Mouse (Mus musculus): ENCODE results near the gene Gm42742. TPM values are rescaled to one million over a fixed set of nuclear protein-coding genes. Genes with fewer than 3 reads are reported as not detected.
A peak's percentile ranks its signal among the peaks of the same experiment; 100 is the strongest.

The Gm42742 gene
- total and polyA plus RNA-seq, 3 experiments: 13.8 to 27.2 TPM; not detected in 1

GRCm38 (mm10) chr7:126967361-126967760 is 53.5 kb downstream of the Gm42742 start:
- H3K79me2 ChIP-seq (ENCODE audit: control insufficient read depth, insufficient read depth, low read length, poor library complexity): no peaks in the 10 kb centered on the region
- no peaks in the 10 kb centered on the region for H3K27me3 ChIP-seq (ENCODE audit: control insufficient read depth in 1 of 2, insufficient read depth in 2 of 2, low read length in 2 of 2)
- no peak overlapping the region for H3K27ac ChIP-seq (ENCODE audit: control insufficient read depth, low read depth, low read length)
- H3K36me3 ChIP-seq (ENCODE audit: control insufficient read depth in 1 of 2, insufficient read depth in 2 of 2, low read length in 2 of 2): no peaks in the 10 kb centered on the region; a peak in 1 of 4 replicates
- H3K9me3 ChIP-seq (replicated peaks; ENCODE audit: insufficient read depth, low read length): no peaks in the 10 kb centered on the region
- no peak overlapping the region for H3K4me3 ChIP-seq (ENCODE audit: control insufficient read depth in 1 of 2, insufficient read depth in 1 of 2, low read depth in 2 of 2, low read length in 2 of 2)
- DNase-seq (ENCODE audit: low read depth, low spot score): no peak
- no peak for TF ChIP-seq POLR2AphosphoS5 (IDR thresholded peaks at IDR 0.05; ENCODE audit: borderline replicate concordance, low read depth, low read length)
- no peak for TF ChIP-seq POLR2AphosphoS2 (IDR thresholded peaks at IDR 0.05; ENCODE audit: low read length)
- no peak for TF ChIP-seq NELFE (IDR thresholded peaks at IDR 0.05; ENCODE audit: low read depth, low read length)
- no peak overlapping the region for H3K9ac ChIP-seq (ENCODE audit: control insufficient read depth, low read depth, low read length, poor library complexity, severe bottlenecking)
- no peaks in the 10 kb centered on the region for H3K4me1 ChIP-seq (ENCODE audit: control insufficient read depth in 1 of 2, insufficient read depth in 2 of 2, low read length in 2 of 2)

GRCm38 (mm10) chr7:126965568-126965967 is 55.3 kb downstream of the Gm42742 start:
- Histone ChIP-seq H3K4me3 (ENCODE audit: control insufficient read depth in 1 of 2, insufficient read depth in 1 of 2, low read depth in 2 of 2, low read length in 2 of 2) (no peak overlapping the region), H3K27ac (ENCODE audit: control insufficient read depth, low read depth, low read length) (no peak overlapping the region), H3K9ac (ENCODE audit: control insufficient read depth, low read depth, low read length, poor library complexity, severe bottlenecking) (no peak overlapping the region), H3K4me1 (ENCODE audit: control insufficient read depth in 1 of 2, insufficient read depth in 2 of 2, low read length in 2 of 2) (no peaks in the 10 kb centered on the region), H3K36me3 (ENCODE audit: control insufficient read depth in 1 of 2, insufficient read depth in 2 of 2, low read length in 2 of 2) (no peaks in the 10 kb centered on the region; a peak in 1 of 4 replicates), H3K27me3 (ENCODE audit: control insufficient read depth in 1 of 2, insufficient read depth in 2 of 2, low read length in 2 of 2) (no peaks in the 10 kb centered on the region), H3K79me2 (ENCODE audit: control insufficient read depth, insufficient read depth, low read length, poor library complexity) (no peaks in the 10 kb centered on the region), H3K9me3 (replicated peaks; ENCODE audit: insufficient read depth, low read length) (no peaks in the 10 kb centered on the region)
- TF ChIP-seq SIN3A (IDR thresholded peaks at IDR 0.05; ENCODE audit: low read length) (no peak), RAD21 (IDR thresholded peaks at IDR 0.05; ENCODE audit: low read depth, low read length) (no peak), POLR2AphosphoS5 (IDR thresholded peaks at IDR 0.05; ENCODE audit: borderline replicate concordance, low read depth, low read length) (no peak), POLR2A (IDR thresholded peaks at IDR 0.05; ENCODE audit: control insufficient read depth in 1 of 2, insufficient read depth in 1 of 2, low read depth in 1 of 2, low read length in 2 of 2, poor library complexity in 1 of 2) (no peak), KAT2A (conservative IDR thresholded peaks at IDR 0.05; ENCODE audit: low read depth, low read length) (no peak), UBTF (IDR thresholded peaks at IDR 0.05; ENCODE audit: borderline replicate concordance, insufficient read depth, low read depth, low read length) (no peak), NRF1 (IDR thresholded peaks at IDR 0.05; ENCODE audit: insufficient read depth, low read depth, low read length, poor library complexity, severe bottlenecking) (no peak), SMC3 (IDR thresholded peaks at IDR 0.05; ENCODE audit: low read depth, low read length) (no peak), GATA1 (IDR thresholded peaks at IDR 0.05; ENCODE audit: low read depth, low read length) (no peak), TCF12 (IDR thresholded peaks at IDR 0.05; ENCODE audit: low read depth, low read length) (no peak), MYB (IDR thresholded peaks at IDR 0.05; ENCODE audit: low read depth, low read length) (no peak), USF2 (IDR thresholded peaks at IDR 0.05; ENCODE audit: borderline replicate concordance in 1 of 2, insufficient read depth in 1 of 2, low read depth in 1 of 2, low read length in 2 of 2) (no peak), TBP (IDR thresholded peaks at IDR 0.05; ENCODE audit: low read depth, low read length) (no peak), MYC (IDR thresholded peaks at IDR 0.05; ENCODE audit: low read depth, low read length) (no peak), CHD1 (IDR thresholded peaks at IDR 0.05; ENCODE audit: low read depth, low read length) (no peak)
- DNase-seq (ENCODE audit: low read depth, low spot score): peak; percentile 55

Other genes starting within 250 kb of the Gm42742 start
Only the 30 nearest of the 32 such genes appear.
- gene Ppp4c, start 228.6 kb downstream of the Gm42742 start, total RNA-seq (2012; rRNA removed): 255 and 257 TPM in 2 replicates
- 100 to 1,000 TPM; 265 to 540 TPM for gene Ppp4c, start 228.6 kb downstream of the Gm42742 start, polyA plus RNA-seq (2012; ENCODE audit: insufficient read depth in 1 of 2, insufficient read length in 2 of 2, low read depth in 1 of 2, low replicate concordance in 2 of 2, missing spikeins in 1 of 2)
- 1.7 TPM in 2 replicates for gene Fam57b, start 223.4 kb downstream of the Gm42742 start, total RNA-seq (2012; rRNA removed)
- under 1 TPM in 1 of 2 experiments, not detected in 1; 0.50 TPM for gene Fam57b, start 223.4 kb downstream of the Gm42742 start, polyA plus RNA-seq (2012; ENCODE audit: insufficient read depth in 1 of 2, insufficient read length in 2 of 2, low read depth in 1 of 2, low replicate concordance in 2 of 2, missing spikeins in 1 of 2)
- gene 4930451I11Rik, start 189.5 kb downstream of the Gm42742 start, total RNA-seq (2012; rRNA removed): not detected in 2 replicates
- gene 4930451I11Rik, start 189.5 kb downstream of the Gm42742 start, polyA plus RNA-seq (2012; ENCODE audit: insufficient read depth in 1 of 2, insufficient read length in 2 of 2, low read depth in 1 of 2, low replicate concordance in 2 of 2, missing spikeins in 1 of 2): not detected
- gene Doc2a, start 173.7 kb downstream of the Gm42742 start, total RNA-seq (2012; rRNA removed): 1.6 and 2.3 TPM in 2 replicates
- not detected for gene Doc2a, start 173.7 kb downstream of the Gm42742 start, polyA plus RNA-seq (2012; ENCODE audit: insufficient read depth in 1 of 2, insufficient read length in 2 of 2, low read depth in 1 of 2, low replicate concordance in 2 of 2, missing spikeins in 1 of 2)
- gene Hirip3, start 159.1 kb downstream of the Gm42742 start, total RNA-seq (2012; rRNA removed): 44.0 and 55.6 TPM in 2 replicates
- 100 to 1,000 TPM in 1 of 2 experiments, not detected in 1; 137 TPM for gene Hirip3, start 159.1 kb downstream of the Gm42742 start, polyA plus RNA-seq (2012; ENCODE audit: insufficient read depth in 1 of 2, insufficient read length in 2 of 2, low read depth in 1 of 2, low replicate concordance in 2 of 2, missing spikeins in 1 of 2)
- 77.1 and 93.0 TPM in 2 replicates for gene Ino80e, start 158.7 kb downstream of the Gm42742 start, total RNA-seq (2012; rRNA removed)
- gene Ino80e, start 158.7 kb downstream of the Gm42742 start, polyA plus RNA-seq (2012; ENCODE audit: insufficient read depth in 1 of 2, insufficient read length in 2 of 2, low read depth in 1 of 2, low replicate concordance in 2 of 2, missing spikeins in 1 of 2): 100 to 1,000 TPM; 189 to 476 TPM
- 26.2 and 34.2 TPM in 2 replicates for gene Taok2, start 136.4 kb downstream of the Gm42742 start, total RNA-seq (2012; rRNA removed)
- 10 to 100 TPM; 29.0 to 52.3 TPM for gene Taok2, start 136.4 kb downstream of the Gm42742 start, polyA plus RNA-seq (2012; ENCODE audit: insufficient read depth in 1 of 2, insufficient read length in 2 of 2, low read depth in 1 of 2, low replicate concordance in 2 of 2, missing spikeins in 1 of 2)
- gene Tmem219, start 98.2 kb downstream of the Gm42742 start, total RNA-seq (2012; rRNA removed): 18.0 and 18.8 TPM in 2 replicates
- gene Tmem219, start 98.2 kb downstream of the Gm42742 start, polyA plus RNA-seq (2012; ENCODE audit: insufficient read depth in 1 of 2, insufficient read length in 2 of 2, low read depth in 1 of 2, low replicate concordance in 2 of 2, missing spikeins in 1 of 2): 10 to 100 TPM in 1 of 2 experiments, not detected in 1; 34.5 TPM
- 17.7 and 18.1 TPM in 2 replicates for gene Kctd13, start 92.2 kb downstream of the Gm42742 start, total RNA-seq (2012; rRNA removed)
- gene Kctd13, start 92.2 kb downstream of the Gm42742 start, polyA plus RNA-seq (2012; ENCODE audit: insufficient read depth in 1 of 2, insufficient read length in 2 of 2, low read depth in 1 of 2, low replicate concordance in 2 of 2, missing spikeins in 1 of 2): 10 to 100 TPM in 1 of 2 experiments, not detected in 1; 26.2 TPM
- gene Asphd1, start 71.5 kb downstream of the Gm42742 start, total RNA-seq (2012; rRNA removed): 0.15 TPM in 1 of 2 replicates, not detected in the other
- gene Asphd1, start 71.5 kb downstream of the Gm42742 start, polyA plus RNA-seq (2012; ENCODE audit: insufficient read depth in 1 of 2, insufficient read length in 2 of 2, low read depth in 1 of 2, low replicate concordance in 2 of 2, missing spikeins in 1 of 2): under 1 TPM in 1 of 2 experiments, not detected in 1; 0.74 TPM
- 0.49 and 2.0 TPM in 2 replicates for gene Sez6l2, start 70.5 kb downstream of the Gm42742 start, total RNA-seq (2012; rRNA removed)
- gene Sez6l2, start 70.5 kb downstream of the Gm42742 start, polyA plus RNA-seq (2012; ENCODE audit: insufficient read depth in 1 of 2, insufficient read length in 2 of 2, low read depth in 1 of 2, low replicate concordance in 2 of 2, missing spikeins in 1 of 2): 1 to 10 TPM in 1 of 2 experiments, not detected in 1; 6.1 TPM
- 72.5 and 98.4 TPM in 2 replicates for gene Cdipt, start 45.2 kb downstream of the Gm42742 start, total RNA-seq (2012; rRNA removed)
- 100 to 1,000 TPM in 1 of 2 experiments, not detected in 1; 151 TPM for gene Cdipt, start 45.2 kb downstream of the Gm42742 start, polyA plus RNA-seq (2012; ENCODE audit: insufficient read depth in 1 of 2, insufficient read length in 2 of 2, low read depth in 1 of 2, low replicate concordance in 2 of 2, missing spikeins in 1 of 2)
- 0.35 and 0.49 TPM in 2 replicates for gene Cdiptos, start 45.0 kb downstream of the Gm42742 start, total RNA-seq (2012; rRNA removed)
- gene Cdiptos, start 45.0 kb downstream of the Gm42742 start, polyA plus RNA-seq (2012; ENCODE audit: insufficient read depth in 1 of 2, insufficient read length in 2 of 2, low read depth in 1 of 2, low replicate concordance in 2 of 2, missing spikeins in 1 of 2): 1 to 10 TPM in 1 of 2 experiments, not detected in 1; 1.8 TPM
- 19.4 and 19.8 TPM in 2 replicates for gene Mvp, start 6.5 kb downstream of the Gm42742 start, total RNA-seq (2012; rRNA removed)
- gene Mvp, start 6.5 kb downstream of the Gm42742 start, polyA plus RNA-seq (2012; ENCODE audit: insufficient read depth in 1 of 2, insufficient read length in 2 of 2, low read depth in 1 of 2, low replicate concordance in 2 of 2, missing spikeins in 1 of 2): 10 to 100 TPM in 1 of 2 experiments, not detected in 1; 20.6 TPM
- 0.39 TPM in 1 of 2 replicates, not detected in the other for gene Pagr1b, start 4.6 kb downstream of the Gm42742 start, total RNA-seq (2012; rRNA removed)
- 1 to 10 TPM in 1 of 2 experiments, not detected in 1; 4.5 TPM for gene Pagr1b, start 4.6 kb downstream of the Gm42742 start, polyA plus RNA-seq (2012; ENCODE audit: insufficient read depth in 1 of 2, insufficient read length in 2 of 2, low read depth in 1 of 2, low replicate concordance in 2 of 2, missing spikeins in 1 of 2)
- gene Pagr1a, start 3.7 kb downstream of the Gm42742 start, total RNA-seq (2012; rRNA removed): 55.4 and 60.2 TPM in 2 replicates
- gene Pagr1a, start 3.7 kb downstream of the Gm42742 start, polyA plus RNA-seq (2012; ENCODE audit: insufficient read depth in 1 of 2, insufficient read length in 2 of 2, low read depth in 1 of 2, low replicate concordance in 2 of 2, missing spikeins in 1 of 2): 10 to 100 TPM in 1 of 2 experiments, not detected in 1; 85.9 TPM
- gene Prrt2, start 114 bp upstream of the Gm42742 start, total RNA-seq (2012; rRNA removed): 0.12 and 0.13 TPM in 2 replicates
- gene Prrt2, start 114 bp upstream of the Gm42742 start, polyA plus RNA-seq (2012; ENCODE audit: insufficient read depth in 1 of 2, insufficient read length in 2 of 2, low read depth in 1 of 2, low replicate concordance in 2 of 2, missing spikeins in 1 of 2): 1 to 10 TPM in 1 of 2 experiments, not detected in 1; 1.4 TPM
- gene Maz, start 5.9 kb upstream of the Gm42742 start, total RNA-seq (2012; rRNA removed): 231 and 234 TPM in 2 replicates
- 100 to 1,000 TPM in 1 of 2 experiments, not detected in 1; 540 TPM for gene Maz, start 5.9 kb upstream of the Gm42742 start, polyA plus RNA-seq (2012; ENCODE audit: insufficient read depth in 1 of 2, insufficient read length in 2 of 2, low read depth in 1 of 2, low replicate concordance in 2 of 2, missing spikeins in 1 of 2)
- gene Kif22, start 21.4 kb upstream of the Gm42742 start, total RNA-seq (2012; rRNA removed): 57.7 and 75.7 TPM in 2 replicates
- gene Kif22, start 21.4 kb upstream of the Gm42742 start, polyA plus RNA-seq (2012; ENCODE audit: insufficient read depth in 1 of 2, insufficient read length in 2 of 2, low read depth in 1 of 2, low replicate concordance in 2 of 2, missing spikeins in 1 of 2): 100 to 1,000 TPM; 119 to 298 TPM
- 57.1 and 89.3 TPM in 2 replicates for gene Zg16, start 66.2 kb upstream of the Gm42742 start, total RNA-seq (2012; rRNA removed)
- 10 to 100 TPM in 1 of 2 experiments, not detected in 1; 50.4 TPM for gene Zg16, start 66.2 kb upstream of the Gm42742 start, polyA plus RNA-seq (2012; ENCODE audit: insufficient read depth in 1 of 2, insufficient read length in 2 of 2, low read depth in 1 of 2, low replicate concordance in 2 of 2, missing spikeins in 1 of 2)
- gene AI467606, start 70.3 kb upstream of the Gm42742 start, total RNA-seq (2012; rRNA removed): 51.1 and 54.9 TPM in 2 replicates
- gene AI467606, start 70.3 kb upstream of the Gm42742 start, polyA plus RNA-seq (2012; ENCODE audit: insufficient read depth in 1 of 2, insufficient read length in 2 of 2, low read depth in 1 of 2, low replicate concordance in 2 of 2, missing spikeins in 1 of 2): 100 to 1,000 TPM in 1 of 2 experiments, 10 to 100 TPM in 1; 79.4 to 101 TPM
- gene Qprt, start 101.1 kb upstream of the Gm42742 start, total RNA-seq (2012; rRNA removed): 2.5 and 2.7 TPM in 2 replicates
- 1 to 10 TPM in 1 of 2 experiments, not detected in 1; 3.7 TPM for gene Qprt, start 101.1 kb upstream of the Gm42742 start, polyA plus RNA-seq (2012; ENCODE audit: insufficient read depth in 1 of 2, insufficient read length in 2 of 2, low read depth in 1 of 2, low replicate concordance in 2 of 2, missing spikeins in 1 of 2)
- 169 and 182 TPM in 2 replicates for gene Spn, start 116.7 kb upstream of the Gm42742 start, total RNA-seq (2012; rRNA removed)
- 100 to 1,000 TPM; 135 to 184 TPM for gene Spn, start 116.7 kb upstream of the Gm42742 start, polyA plus RNA-seq (2012; ENCODE audit: insufficient read depth in 1 of 2, insufficient read length in 2 of 2, low read depth in 1 of 2, low replicate concordance in 2 of 2, missing spikeins in 1 of 2)
- gene Cd2bp2, start 175.0 kb upstream of the Gm42742 start, total RNA-seq (2012; rRNA removed): 55.6 and 64.8 TPM in 2 replicates
- 10 to 100 TPM in 1 of 2 experiments, not detected in 1; 56.7 TPM for gene Cd2bp2, start 175.0 kb upstream of the Gm42742 start, polyA plus RNA-seq (2012; ENCODE audit: insufficient read depth in 1 of 2, insufficient read length in 2 of 2, low read depth in 1 of 2, low replicate concordance in 2 of 2, missing spikeins in 1 of 2)
- gene Tbc1d10b, start 187.4 kb upstream of the Gm42742 start, total RNA-seq (2012; rRNA removed): 37.4 and 43.3 TPM in 2 replicates
- gene Tbc1d10b, start 187.4 kb upstream of the Gm42742 start, polyA plus RNA-seq (2012; ENCODE audit: insufficient read depth in 1 of 2, insufficient read length in 2 of 2, low read depth in 1 of 2, low replicate concordance in 2 of 2, missing spikeins in 1 of 2): 10 to 100 TPM in 1 of 2 experiments, not detected in 1; 70.3 TPM
- 8.3 and 11.2 TPM in 2 replicates for gene Mylpf, start 187.8 kb upstream of the Gm42742 start, total RNA-seq (2012; rRNA removed)
- gene Mylpf, start 187.8 kb upstream of the Gm42742 start, polyA plus RNA-seq (2012; ENCODE audit: insufficient read depth in 1 of 2, insufficient read length in 2 of 2, low read depth in 1 of 2, low replicate concordance in 2 of 2, missing spikeins in 1 of 2): 1 to 10 TPM in 1 of 2 experiments, not detected in 1; 9.1 TPM
- 13.9 and 14.6 TPM in 2 replicates for gene Zfp553, start 212.0 kb upstream of the Gm42742 start, total RNA-seq (2012; rRNA removed)
- 10 to 100 TPM in 1 of 2 experiments, not detected in 1; 19.0 TPM for gene Zfp553, start 212.0 kb upstream of the Gm42742 start, polyA plus RNA-seq (2012; ENCODE audit: insufficient read depth in 1 of 2, insufficient read length in 2 of 2, low read depth in 1 of 2, low replicate concordance in 2 of 2, missing spikeins in 1 of 2)
- gene Sept1, start 212.0 kb upstream of the Gm42742 start, total RNA-seq (2012; rRNA removed): 30.6 and 41.3 TPM in 2 replicates
- 100 to 1,000 TPM in 1 of 2 experiments, not detected in 1; 116 TPM for gene Sept1, start 212.0 kb upstream of the Gm42742 start, polyA plus RNA-seq (2012; ENCODE audit: insufficient read depth in 1 of 2, insufficient read length in 2 of 2, low read depth in 1 of 2, low replicate concordance in 2 of 2, missing spikeins in 1 of 2)
- 33.4 and 37.6 TPM in 2 replicates for gene Zfp771, start 223.2 kb upstream of the Gm42742 start, total RNA-seq (2012; rRNA removed)
- gene Zfp771, start 223.2 kb upstream of the Gm42742 start, polyA plus RNA-seq (2012; ENCODE audit: insufficient read depth in 1 of 2, insufficient read length in 2 of 2, low read depth in 1 of 2, low replicate concordance in 2 of 2, missing spikeins in 1 of 2): 10 to 100 TPM in 1 of 2 experiments, not detected in 1; 58.3 TPM
- 238 and 253 TPM in 2 replicates for gene Dctpp1, start 239.6 kb upstream of the Gm42742 start, total RNA-seq (2012; rRNA removed)
- 100 to 1,000 TPM in 1 of 2 experiments, not detected in 1; 290 TPM for gene Dctpp1, start 239.6 kb upstream of the Gm42742 start, polyA plus RNA-seq (2012; ENCODE audit: insufficient read depth in 1 of 2, insufficient read length in 2 of 2, low read depth in 1 of 2, low replicate concordance in 2 of 2, missing spikeins in 1 of 2)

All from MEL (cell line).